Mouse (Mus musculus): ENCODE measurements around the gene Cfdp1.

- no peak for TF ChIP-seq POLR2A (IDR thresholded peaks at IDR 0.05; ENCODE audit: borderline replicate concordance, extremely low read depth, insufficient read depth, insufficient read length, poor library complexity, severe bottlenecking)
- TF ChIP-seq CTCF (IDR thresholded peaks at IDR 0.05; ENCODE audit: borderline replicate concordance, extremely low read depth, insufficient read depth, insufficient read length): no peak
Measured at GRCm38 (mm10) chr8:111871278-111871677, 17.2 kb upstream of the Cfdp1 start.

All from brain, embryonic 14.5 days (tissue).